Mouse (Mus musculus) hindbrain, postnatal 0 days (tissue): ENCODE results near the gene Ensa. TPM values are rescaled to one million over a fixed set of nuclear protein-coding genes. Genes with fewer than 3 reads are reported as not detected.

Source experiments
- ATAC-seq: fragments of 200-750 bp; cut with Nextera tagmentation; 2 replicates; pipeline ENCODE4 v1.8.0; 2017; ENCODE audit warnings: mild to moderate bottlenecking, moderate TSS enrichment, moderate library complexity
- DNase-seq: peaks from one replicate; pipeline ENCODE4 v3.0.0-alpha.2; 2015; ENCODE audit warnings: low spot score
- H3K27ac ChIP-seq: fragments of 300-500 bp; sonication (generic); 2 replicates; pipeline ENCODE4 v1.5.1; 2014; ENCODE audit warnings: mild to moderate bottlenecking
- H3K27me3 ChIP-seq: fragments of 300-500 bp; sonication (generic); 2 replicates; pipeline ENCODE4 v1.6.1; 2014; ENCODE audit warnings: low read length, mixed read lengths; ENCODE audit not compliant: insufficient read depth
- H3K36me3 ChIP-seq: fragments of 300-500 bp; sonication (generic); 2 replicates; pipeline ENCODE4 v1.6.1; 2014; ENCODE audit warnings: low read length, mixed read lengths; ENCODE audit not compliant: insufficient read depth
- H3K4me1 ChIP-seq: fragments of 300-500 bp; sonication (generic); 2 replicates; pipeline ENCODE4 v1.6.1; 2014; ENCODE audit warnings: antibody characterized with exemption, low read length, mixed read lengths; ENCODE audit not compliant: insufficient read depth
- H3K4me2 ChIP-seq: fragments of 300-500 bp; sonication (generic); 2 replicates; pipeline ENCODE4 v1.6.1; 2014; ENCODE audit warnings: low read depth, mild to moderate bottlenecking, low read length, moderate library complexity, mixed read lengths
- H3K4me3 ChIP-seq: fragments of 300-500 bp; sonication (generic); 2 replicates; pipeline ENCODE4 v1.5.1; 2014; ENCODE audit warnings: low read length
- H3K9ac ChIP-seq: fragments of 300-500 bp; sonication (generic); replicated peaks from 2 replicates; pipeline ENCODE4 v1.6.1; 2014; ENCODE audit warnings: mild to moderate bottlenecking, low read length, moderate library complexity, mixed read lengths
- H3K9me3 ChIP-seq: fragments of 300-500 bp; sonication (generic); 2 replicates; pipeline ENCODE4 v1.6.1; 2016; ENCODE audit warnings: low read length, mixed read lengths
- CTCF ChIP-seq: IDR thresholded peaks from 2 replicates; pipeline ENCODE4 v1.5.1; 2016; ENCODE audit warnings: antibody characterized with exemption, control low read depth, low read depth
- WGBS: fragments of 180-500 bp; shearing (Covaris S2); extraction: QIAGEN DNeasy Blood & Tissue Kit; methylation state at CpG from one replicate; pipeline ENCODE4 v1.1.7; 2014; 5-methylcytosine and 5-hydroxymethylcytosine counted together
- polyA plus RNA-seq: library from polyadenylated mRNA; unstranded; fragments of >200 nt; fragmentation: Nextera tagmentation; extraction: Ambion mirVana; gene quantifications from 2 replicates; pipeline ENCODE4 v1.2.1, GENCODE M21; 2015
- total RNA-seq: library from RNA; depleted of rRNA; stranded (reverse); fragments of >200 nt; gene quantifications from 2 replicates; pipeline ENCODE4 v1.2.3, GENCODE M21; 2014; rRNA removed

The Ensa gene
- total and polyA plus RNA-seq, 2 experiments from 2014 or later, result 84.3 to 139 TPM

- no peak for TF ChIP-seq CTCF
- Histone ChIP-seq H3K9ac (no peak overlapping the region), H3K36me3 (peaks cover 5% of the 10 kb centered on the region; the same call in 1 of the 2 replicates), H3K27ac (no peak overlapping the region), H3K4me2 (no peak overlapping the region), H3K4me3 (no peak overlapping the region), H3K9me3 (no peaks in the 10 kb centered on the region), H3K4me1 (no peaks in the 10 kb centered on the region), H3K27me3 (no peaks in the 10 kb centered on the region)
- WGBS, result 81% methylated on average over 19 of the region's 19 CpGs
- ATAC-seq (no peak), DNase-seq (no peak)
Observed at GRCm38 (mm10) chr3:95677420-95678090, 52.8 kb downstream of the Ensa start.

DNA sequence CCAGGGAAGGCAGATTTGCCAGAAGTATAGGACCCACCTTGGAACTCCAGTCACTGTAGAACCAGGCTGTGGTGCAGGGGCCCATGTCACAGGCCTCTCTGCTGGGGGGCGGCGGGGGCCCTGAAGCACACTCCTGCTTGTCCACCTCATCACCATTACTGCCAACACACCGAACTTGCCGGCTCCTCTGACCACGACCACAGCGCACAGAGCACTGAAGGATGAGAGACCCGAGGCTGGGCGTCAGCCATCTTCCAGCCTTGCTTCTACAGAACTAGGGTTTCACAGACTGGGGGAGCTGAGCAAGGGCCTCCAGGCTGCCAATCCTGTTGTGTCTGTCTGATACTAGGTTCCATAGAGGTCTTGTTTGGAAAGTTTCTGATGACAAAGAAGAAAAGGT is 54.8 kb downstream of the Ensa start:
- Histone ChIP-seq H3K36me3 (no peaks in the 10 kb centered on the region), H3K9me3 (no peaks in the 10 kb centered on the region), H3K27me3 (no peaks in the 10 kb centered on the region), H3K4me2 (no peak overlapping the region), H3K27ac (no peak overlapping the region), H3K4me1 (no peaks in the 10 kb centered on the region), H3K9ac (no peak overlapping the region), H3K4me3 (no peak overlapping the region)
- ATAC-seq, result no peak
- 91% methylated on average over 8 of the region's 8 CpGs for WGBS
- TF ChIP-seq CTCF, result no peak
- no peak for DNase-seq

DNA sequence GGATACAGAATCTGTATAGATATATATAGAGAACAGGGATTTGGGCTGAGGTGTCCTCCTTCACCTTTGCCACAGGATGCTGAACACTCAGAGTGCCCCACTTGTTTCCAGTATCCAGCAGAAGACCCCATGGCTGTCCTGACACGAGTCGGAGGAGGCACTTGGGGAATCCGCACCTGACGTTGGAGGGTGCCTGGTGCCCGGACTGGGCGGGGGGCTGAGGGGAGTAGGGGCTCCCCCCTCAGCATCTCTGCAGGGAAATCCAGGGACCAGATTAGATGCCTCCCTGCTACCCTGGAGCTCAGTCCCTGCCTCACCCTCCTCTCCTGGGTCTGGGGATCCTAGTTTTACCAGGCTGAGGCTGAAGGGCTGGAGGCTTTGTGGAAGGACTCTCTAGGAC is 55.9 kb downstream of the Ensa start:
- Histone ChIP-seq H3K4me1 (no peaks in the 10 kb centered on the region), H3K9ac (no peak overlapping the region), H3K4me3 (no peak overlapping the region), H3K4me2 (no peak overlapping the region), H3K27ac (no peak overlapping the region), H3K9me3 (no peaks in the 10 kb centered on the region), H3K27me3 (no peaks in the 10 kb centered on the region), H3K36me3 (no peaks in the 10 kb centered on the region)
- 87% methylated on average over 6 of the region's 6 CpGs for WGBS
- no peak for TF ChIP-seq CTCF
- DNase-seq, result no peak
- no peak for ATAC-seq

DNA sequence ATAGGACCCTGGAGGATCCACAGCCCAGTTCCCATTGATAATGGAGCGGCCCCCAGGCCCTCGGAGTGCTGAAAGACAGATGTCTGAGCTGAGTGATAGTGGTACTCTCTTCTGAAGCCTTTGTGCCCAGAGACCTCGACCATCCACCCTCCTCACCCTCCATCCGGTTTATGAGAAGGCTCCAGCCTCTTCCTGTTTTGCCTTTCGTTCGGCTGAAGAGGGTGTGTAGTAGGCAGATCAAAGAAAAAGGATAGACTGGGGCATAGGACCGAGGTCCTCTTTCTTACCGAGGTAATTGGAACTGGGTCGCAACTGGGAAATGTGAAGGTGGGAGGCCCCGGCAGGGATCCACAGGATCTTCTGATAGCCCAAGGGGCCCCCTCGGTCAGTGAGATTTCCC is 56.6 kb downstream of the Ensa start:
- TF ChIP-seq CTCF, result no peak
- no peak for DNase-seq
- H3K4me1 ChIP-seq, result no peaks in the 10 kb centered on the region
- no peak for ATAC-seq
- 65% methylated on average over 11 of the region's 11 CpGs for WGBS
- H3K27me3 ChIP-seq, result no peaks in the 10 kb centered on the region
- no peak overlapping the region for H3K9ac ChIP-seq
- H3K9me3 ChIP-seq, result no peaks in the 10 kb centered on the region
- no peak overlapping the region for H3K27ac ChIP-seq
- H3K36me3 ChIP-seq, result no peaks in the 10 kb centered on the region
- no peak overlapping the region for H3K4me3 ChIP-seq
- H3K4me2 ChIP-seq, result no peak overlapping the region

Other genes starting within 250 kb of the Ensa start
- not detected in 2 replicates for gene 4930558C23Rik, start 222.2 kb upstream of the Ensa start, total RNA-seq
- gene 4930558C23Rik, start 222.2 kb upstream of the Ensa start, polyA plus RNA-seq, result not detected in 2 replicates
- gene Arnt, start 190.6 kb upstream of the Ensa start, total RNA-seq, result 16.0 and 16.7 TPM in 2 replicates
- gene Arnt, start 190.6 kb upstream of the Ensa start, polyA plus RNA-seq, result 9.6 and 11.6 TPM in 2 replicates
- gene Ctsk, start 125.7 kb upstream of the Ensa start, total RNA-seq, result 4.9 and 6.7 TPM in 2 replicates
- gene Ctsk, start 125.7 kb upstream of the Ensa start, polyA plus RNA-seq, result 11.6 TPM in 2 replicates
- 9.8 and 11.5 TPM in 2 replicates for gene Ctss, start 98.2 kb upstream of the Ensa start, total RNA-seq
- 26.1 and 26.6 TPM in 2 replicates for gene Ctss, start 98.2 kb upstream of the Ensa start, polyA plus RNA-seq
- gene Hormad1, start 65.3 kb upstream of the Ensa start, total RNA-seq, result not detected in 2 replicates
- not detected in 2 replicates for gene Hormad1, start 65.3 kb upstream of the Ensa start, polyA plus RNA-seq
- gene Golph3l, start 36.1 kb upstream of the Ensa start, total RNA-seq, result 17.3 and 18.4 TPM in 2 replicates
- gene Golph3l, start 36.1 kb upstream of the Ensa start, polyA plus RNA-seq, result 19.3 and 20.1 TPM in 2 replicates
- gene Mcl1, start 33.8 kb downstream of the Ensa start, total RNA-seq, result 110 and 126 TPM in 2 replicates
- 38.8 and 41.5 TPM in 2 replicates for gene Mcl1, start 33.8 kb downstream of the Ensa start, polyA plus RNA-seq
- gene Adamtsl4, start 62.9 kb downstream of the Ensa start, total RNA-seq, result 1.0 and 1.6 TPM in 2 replicates
- gene Adamtsl4, start 62.9 kb downstream of the Ensa start, polyA plus RNA-seq, result 1.4 and 2.1 TPM in 2 replicates
- 11.4 and 14.3 TPM in 2 replicates for gene Ecm1, start 114.6 kb downstream of the Ensa start, total RNA-seq
- gene Ecm1, start 114.6 kb downstream of the Ensa start, polyA plus RNA-seq, result 8.9 and 11.4 TPM in 2 replicates
- gene Tars2, start 135.2 kb downstream of the Ensa start, total RNA-seq, result 32.8 and 40.3 TPM in 2 replicates
- gene Tars2, start 135.2 kb downstream of the Ensa start, polyA plus RNA-seq, result 39.5 and 40.9 TPM in 2 replicates
- gene Rprd2, start 193.9 kb downstream of the Ensa start, total RNA-seq, result 22.7 and 24.3 TPM in 2 replicates
- 20.3 and 21.2 TPM in 2 replicates for gene Rprd2, start 193.9 kb downstream of the Ensa start, polyA plus RNA-seq
- 2.6 and 7.7 TPM in 2 replicates for gene Prpf3, start 230.9 kb downstream of the Ensa start, total RNA-seq
- gene Prpf3, start 230.9 kb downstream of the Ensa start, polyA plus RNA-seq, result 22.6 and 23.0 TPM in 2 replicates
- 128 and 145 TPM in 2 replicates for gene Mrps21, start 246.5 kb downstream of the Ensa start, total RNA-seq
- 271 and 273 TPM in 2 replicates for gene Mrps21, start 246.5 kb downstream of the Ensa start, polyA plus RNA-seq